Mouse (Mus musculus) midbrain, embryonic 12.5 days (tissue): Measurements from ENCODE around the gene Kantr. TPM values are rescaled to one million over a fixed set of nuclear protein-coding genes. Genes with fewer than 3 reads are reported as not detected.

Source experiments
- polyA plus RNA-seq: library from polyadenylated mRNA; unstranded; fragments of >200 nt; fragmentation: Nextera tagmentation; extraction: Ambion mirVana; gene quantifications from 2 replicates; pipeline ENCODE4 v1.2.1, GENCODE M21; 2016

The Kantr gene
- polyA plus RNA-seq, 1 experiment from 2014 or later, result 20.7 TPM

Other genes starting within 250 kb of the Kantr start
- 1.0 and 2.4 TPM in 2 replicates for gene Iqsec2, start 183.2 kb downstream of the Kantr start, polyA plus RNA-seq
- 62.6 and 64.4 TPM in 2 replicates for gene Kdm5c, start 94.5 kb downstream of the Kantr start, polyA plus RNA-seq
- gene Tspyl2, start 14.9 kb upstream of the Kantr start, polyA plus RNA-seq, result 48.8 and 57.3 TPM in 2 replicates
- 8.6 and 9.5 TPM in 2 replicates for gene Gpr173, start 41.2 kb upstream of the Kantr start, polyA plus RNA-seq
- not detected in 2 replicates for gene Cldn34a, start 235.8 kb upstream of the Kantr start, polyA plus RNA-seq